Mouse (Mus musculus) left cerebral cortex, postnatal 4 days (tissue): ENCODE measurements around the gene Ubqln4. TPM values are rescaled to one million over a fixed set of nuclear protein-coding genes. Genes with fewer than 3 reads are reported as not detected.
"Not testable (repeated sequence)": the region's sequence is repeated elsewhere in the genome, so short reads cannot be mapped to it uniquely, and the experiment has no call there.

Experiments
- DNase-seq: peaks from one replicate; pipeline ENCODE4 v3.0.0-alpha.2; 2022
- intact Hi-C: fragments of 180-260 bp; cut with DNase I; formaldehyde crosslinking; loops from one replicate; pipeline ENCODE4 v1.15.1; 2025
- total RNA-seq, 2 experiments: library from RNA; stranded (reverse); gene quantifications; 2 replicates each; pipeline ENCODE4 v1.2.3; 2021

The Ubqln4 gene
- total RNA-seq, 2 experiments from 2014 or later: 97.5 to 105 TPM

- DNase-seq: no peak
- intact Hi-C loops: no loop called here
Measured at GRCm38 (mm10) chr3:88561989-88562388, 8.4 kb downstream of the Ubqln4 start.

DNA sequence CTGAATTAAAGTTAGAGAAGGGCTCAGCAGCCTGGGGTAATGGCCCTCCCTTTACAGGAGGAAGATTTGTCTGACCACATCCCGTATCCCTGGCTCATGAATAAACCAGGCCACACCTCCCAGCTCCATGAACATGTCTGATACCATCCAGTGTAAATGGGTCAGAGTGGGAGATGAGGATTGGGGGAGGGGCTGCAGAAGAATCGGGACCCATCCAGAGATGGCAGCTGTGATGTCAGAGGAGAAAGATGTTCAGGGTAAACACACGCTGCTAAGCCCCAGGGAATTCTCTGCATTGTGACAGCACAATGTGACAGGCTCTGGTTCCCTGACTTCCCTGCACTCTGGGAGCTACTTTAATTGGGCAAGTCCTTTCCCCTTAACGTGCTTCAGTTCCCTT, 9.9 kb downstream of the Ubqln4 start:
- intact Hi-C loops: no loop called here
- no peak for DNase-seq

DNA sequence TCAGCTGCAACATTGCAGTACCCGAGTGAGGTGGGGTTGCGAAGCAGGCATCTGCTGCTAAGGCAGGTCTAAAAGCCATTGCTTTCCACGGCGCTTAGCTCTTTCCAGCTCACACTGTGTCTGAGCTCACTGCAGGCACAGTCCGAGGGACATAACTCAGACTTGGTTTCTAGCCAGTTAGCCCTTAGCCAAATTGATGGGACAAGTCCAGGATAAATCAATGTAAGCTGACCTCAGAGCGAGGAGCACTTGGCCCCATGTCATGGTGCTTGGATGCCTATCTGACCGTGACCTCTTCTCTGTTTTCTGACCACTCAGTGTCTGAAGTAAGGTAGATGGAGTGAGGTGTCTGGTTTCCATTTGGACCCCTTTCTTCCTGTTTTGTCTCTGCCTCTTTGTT, 10.4 kb downstream of the Ubqln4 start:
- intact Hi-C loops: no loop called here
- no peak for DNase-seq

DNA sequence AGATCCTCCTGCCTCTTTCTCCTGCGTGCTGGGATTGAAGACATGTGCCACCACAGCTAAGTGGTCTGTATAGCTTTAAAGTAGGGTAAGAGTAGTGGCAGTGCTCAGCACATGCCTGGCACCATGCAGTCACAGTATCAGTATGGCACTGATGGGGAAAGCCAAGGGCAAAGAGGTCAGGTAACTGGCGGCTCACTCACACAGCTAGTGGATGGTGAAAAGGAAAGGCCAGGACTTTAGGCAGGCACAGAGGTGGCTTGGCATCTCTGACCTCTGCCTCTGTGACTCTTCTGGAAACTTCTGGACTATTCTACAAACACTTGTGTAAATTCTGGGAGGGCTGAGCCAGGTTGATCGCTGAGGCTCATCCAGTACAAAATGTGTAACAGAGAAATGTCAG, 12.6 kb downstream of the Ubqln4 start:
- DNase-seq: no peak
- intact Hi-C loops: no loop called here

- intact Hi-C loops: no loop called here
- DNase-seq: no peak
Measured at GRCm38 (mm10) chr3:88566536-88567061, 13.0 kb downstream of the Ubqln4 start.

GRCm38 (mm10) chr3:88567892-88568291, 14.3 kb downstream of the Ubqln4 start:
- DNase-seq: no peak
- intact Hi-C loops: no loop called here

DNA sequence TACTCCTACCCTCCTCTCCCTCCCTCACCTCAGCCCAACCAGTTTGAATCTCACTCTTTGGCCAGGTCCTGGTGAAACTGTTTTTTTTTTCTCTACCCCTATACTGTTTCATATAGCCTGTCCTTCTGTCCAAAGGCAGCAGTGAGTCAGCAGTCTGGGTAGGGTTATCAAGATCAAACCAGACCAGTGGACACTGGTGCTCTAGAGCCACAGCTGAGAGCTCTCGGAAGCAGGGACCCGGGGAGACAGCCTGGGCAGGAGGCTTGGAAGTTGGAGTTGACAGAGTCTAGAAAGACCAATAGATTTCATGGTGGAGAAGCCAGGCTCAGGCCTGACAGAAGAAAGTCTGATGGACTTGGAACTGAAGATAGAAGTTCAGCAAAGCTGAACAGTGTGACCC, 15.1 kb downstream of the Ubqln4 start:
- DNase-seq: no peak
- intact Hi-C loops: no loop called here

DNA sequence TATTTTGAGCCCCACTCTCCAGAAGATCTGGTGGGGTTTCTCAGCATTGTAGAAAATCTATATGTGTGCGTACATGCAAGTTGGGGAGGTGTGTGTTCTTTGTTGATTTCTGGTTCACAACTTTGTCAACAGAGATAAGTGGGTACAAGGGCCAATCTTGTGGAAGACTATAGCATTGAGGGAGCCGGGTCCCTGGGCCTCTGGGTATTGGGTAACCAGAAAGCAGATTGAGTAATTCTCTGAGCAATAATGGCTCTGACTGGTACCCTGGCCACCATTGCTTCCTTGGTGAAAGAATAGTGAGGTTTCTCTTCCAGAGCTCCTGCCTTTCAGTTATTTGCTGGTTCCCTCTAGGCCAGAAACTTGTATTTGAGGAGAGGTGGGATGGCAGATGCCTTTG, 15.5 kb downstream of the Ubqln4 start:
- DNase-seq: no peak
- intact Hi-C loops: no loop called here

DNA sequence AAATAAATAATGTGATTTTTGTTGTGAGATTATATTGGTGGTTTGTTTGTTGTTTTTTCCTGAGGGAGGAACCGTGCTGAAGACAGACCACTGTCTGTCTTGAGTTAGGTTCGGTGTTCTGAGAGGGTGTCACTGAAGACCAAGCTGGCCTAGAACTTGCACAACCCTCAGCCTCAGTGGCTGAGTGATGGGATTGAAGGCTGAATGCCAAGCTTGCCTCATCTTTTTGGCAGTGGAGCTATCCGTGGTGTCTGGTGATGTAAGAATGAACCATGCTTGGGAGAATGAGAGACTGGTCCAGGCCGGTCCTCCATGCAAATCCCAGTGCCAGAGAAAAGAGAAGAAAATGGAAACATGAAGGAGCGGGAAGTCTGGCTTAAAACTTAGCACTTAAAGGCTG, 16.1 kb downstream of the Ubqln4 start:
- intact Hi-C loops: no loop called here
- DNase-seq: no peak

GRCm38 (mm10) chr3:88570341-88570740, 16.8 kb downstream of the Ubqln4 start:
- no peak for DNase-seq
- intact Hi-C loops: no loop called here

DNA sequence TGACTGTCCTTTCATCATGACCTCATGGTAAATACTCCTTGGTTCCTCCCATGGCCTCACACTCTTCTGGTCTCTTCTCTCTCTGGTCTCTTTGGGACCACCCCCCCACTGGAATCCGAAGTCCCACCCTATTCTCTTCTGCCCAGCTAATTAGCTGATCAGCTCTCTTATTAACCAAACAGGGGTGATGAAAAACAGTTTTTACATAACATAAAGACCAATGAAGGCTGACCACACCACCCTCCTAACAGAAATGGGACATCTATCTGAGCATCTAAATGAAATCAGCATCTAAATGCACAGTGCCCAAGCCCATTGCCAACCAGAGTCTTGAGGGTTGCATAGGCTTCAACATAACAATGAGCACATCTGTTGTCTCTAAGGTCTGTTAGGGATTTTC, 18.3 kb downstream of the Ubqln4 start:
- intact Hi-C loops: no loop called here

GRCm38 (mm10) chr3:88572835-88573234, 19.3 kb downstream of the Ubqln4 start:
- DNase-seq: no peak
- intact Hi-C loops: no loop called here

More for the DNA sequence above, 18.3 kb downstream of the Ubqln4 start:
- no peak for DNase-seq

GRCm38 (mm10) chr3:88573810-88574209, 20.3 kb downstream of the Ubqln4 start:
- intact Hi-C loops: no loop called here
- DNase-seq: no peak

DNA sequence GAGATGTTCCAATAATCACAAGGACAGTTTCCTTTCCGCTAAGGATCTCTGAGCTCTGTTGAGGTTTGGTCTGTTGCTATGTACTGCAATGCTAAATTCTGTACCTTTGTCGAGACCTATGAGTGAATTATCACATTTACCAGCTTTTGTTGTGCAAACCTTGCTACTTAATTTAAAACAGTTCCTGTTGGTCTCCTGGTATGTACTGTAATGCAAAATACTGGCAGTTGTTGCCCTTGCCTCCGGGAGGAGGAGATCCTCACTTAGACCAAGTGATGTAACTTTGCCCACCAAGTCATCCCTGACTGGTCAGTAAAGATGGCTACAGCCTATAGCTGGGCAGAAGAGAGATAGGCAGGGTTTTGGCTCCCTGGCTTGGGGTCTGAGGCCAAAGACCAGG, 22.0 kb downstream of the Ubqln4 start, which contains the start of gene Ssr2:
Gene Ssr2 (plus strand): TSS at position 337 of the 400 bp plus-strand sequence.
- intact Hi-C loops: no loop called here
- DNase-seq: no peak

GRCm38 (mm10) chr3:88577846-88578245, 24.3 kb downstream of the Ubqln4 start:
- intact Hi-C loops, DNase-seq: not testable (repeated sequence)

- intact Hi-C loops: no loop called here
- DNase-seq: no peak
Measured at GRCm38 (mm10) chr3:88578498-88579424, 25.2 kb downstream of the Ubqln4 start.

DNA sequence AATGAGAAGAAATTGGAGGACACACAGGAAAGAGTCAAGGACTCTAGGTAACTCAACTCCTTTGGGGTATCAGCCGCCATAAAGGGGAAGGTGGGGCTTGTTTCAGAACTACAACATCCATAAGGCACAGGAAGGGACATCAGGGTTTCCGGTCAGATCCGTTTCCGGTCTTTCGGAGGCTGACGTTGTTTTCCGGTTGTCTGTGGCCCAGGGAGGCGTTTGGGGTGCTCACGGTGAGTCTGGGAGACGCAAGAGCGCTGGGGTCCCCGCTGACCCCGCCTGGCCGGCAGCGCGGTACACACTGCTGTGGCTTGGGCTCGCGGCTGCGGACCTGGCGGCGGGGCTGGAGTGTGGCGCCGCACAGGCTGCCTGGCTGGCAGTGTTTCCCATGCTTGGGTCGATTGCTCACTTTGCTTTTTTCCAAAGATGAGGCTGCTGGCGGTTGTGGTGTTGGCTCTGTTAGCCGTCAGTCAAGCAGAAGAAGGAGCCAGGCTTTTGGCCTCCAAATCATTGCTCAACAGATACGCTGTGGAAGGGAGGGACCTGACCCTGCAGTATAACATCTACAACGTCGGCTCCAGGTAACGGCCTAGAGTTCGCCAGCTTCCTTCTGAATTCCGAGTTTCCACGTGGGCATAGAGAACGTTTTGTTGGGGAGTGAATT, 26.0 kb downstream of the Ubqln4 start:
- intact Hi-C loops: no loop called here
- peak; percentile 67 for DNase-seq

- intact Hi-C loops: no loop called here
- no peak for DNase-seq
Measured at GRCm38 (mm10) chr3:88585769-88586168, 32.2 kb downstream of the Ubqln4 start.

- no peak for DNase-seq
- intact Hi-C loops: no loop called here
Measured at GRCm38 (mm10) chr3:88586640-88587039, 33.1 kb downstream of the Ubqln4 start.

GRCm38 (mm10) chr3:88590246-88590645, 36.7 kb downstream of the Ubqln4 start:
- no peak for DNase-seq
- intact Hi-C loops: no loop called here

- intact Hi-C loops: no loop called here
- no peak for DNase-seq
Measured at GRCm38 (mm10) chr3:88591044-88591443, 37.5 kb downstream of the Ubqln4 start.
